Mouse (Mus musculus) urinary bladder, postnatal 14 days (tissue): ENCODE measurements around the gene Tnfrsf12a.

Experiments used
- DNase-seq: peaks from one replicate; pipeline ENCODE4 v3.0.0; 2021; ENCODE audit warnings: low spot score

Tnfrsf12a gene

DNA sequence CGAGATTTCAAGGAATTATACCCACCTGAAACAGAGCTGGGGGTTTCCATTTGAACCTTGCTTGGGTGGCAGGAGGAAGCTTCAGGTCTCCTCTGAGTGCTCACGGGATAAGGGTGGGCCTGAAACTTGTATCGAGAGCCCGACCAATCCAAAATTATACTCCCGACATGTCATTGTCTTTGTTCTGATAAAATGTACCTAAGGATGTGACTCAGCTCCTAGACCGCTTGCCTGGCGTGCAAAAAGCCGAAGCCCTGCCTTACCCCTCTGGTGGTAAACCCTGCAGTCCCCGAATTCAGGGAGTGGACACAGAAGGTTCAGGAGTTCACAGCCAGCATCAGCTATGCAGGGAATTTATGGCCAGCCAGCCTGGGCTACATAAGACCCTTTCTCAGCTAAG lies 3.1 kb upstream of the Tnfrsf12a start:
- DNase-seq: no peak

DNA sequence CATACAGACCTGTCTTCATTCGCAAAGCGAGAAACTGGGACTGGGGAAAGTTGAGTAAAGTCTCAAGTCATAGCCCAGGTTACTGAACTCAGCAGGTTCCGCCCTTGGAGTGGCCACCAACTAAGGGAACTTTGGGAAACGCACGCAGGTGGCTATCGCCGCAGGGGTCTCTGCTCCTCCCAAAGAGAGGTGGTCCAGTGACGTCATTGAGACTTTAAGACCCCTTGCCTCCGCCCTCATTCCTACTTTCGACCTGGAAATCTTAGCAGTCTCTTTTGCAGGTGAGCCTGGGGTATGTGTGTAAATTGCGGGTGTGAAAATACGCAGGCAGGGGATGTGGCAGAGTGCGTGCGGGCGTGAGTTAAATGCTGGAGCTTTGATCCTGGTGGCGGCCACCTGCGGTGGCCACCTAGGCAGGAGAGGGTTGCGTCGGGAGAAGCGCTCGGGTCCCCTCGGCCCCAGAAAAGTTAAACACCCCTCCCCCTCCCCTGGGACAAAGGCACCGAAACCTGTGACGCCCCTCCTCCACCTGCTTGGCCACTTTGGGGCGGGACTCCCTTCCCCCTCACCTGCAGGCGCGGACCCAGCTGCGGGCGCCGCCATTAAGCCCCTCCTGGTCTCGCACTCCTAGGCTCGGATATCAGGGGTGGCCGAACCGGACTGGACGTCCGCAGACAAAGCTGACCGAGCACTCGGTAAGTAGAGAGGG lies 2.0 kb upstream of the Tnfrsf12a start, which contains the start of gene Cldn6:
Gene Cldn6 (plus strand): TSS at position 123 of the 709 bp plus-strand sequence.
- DNase-seq: no peak

DNA sequence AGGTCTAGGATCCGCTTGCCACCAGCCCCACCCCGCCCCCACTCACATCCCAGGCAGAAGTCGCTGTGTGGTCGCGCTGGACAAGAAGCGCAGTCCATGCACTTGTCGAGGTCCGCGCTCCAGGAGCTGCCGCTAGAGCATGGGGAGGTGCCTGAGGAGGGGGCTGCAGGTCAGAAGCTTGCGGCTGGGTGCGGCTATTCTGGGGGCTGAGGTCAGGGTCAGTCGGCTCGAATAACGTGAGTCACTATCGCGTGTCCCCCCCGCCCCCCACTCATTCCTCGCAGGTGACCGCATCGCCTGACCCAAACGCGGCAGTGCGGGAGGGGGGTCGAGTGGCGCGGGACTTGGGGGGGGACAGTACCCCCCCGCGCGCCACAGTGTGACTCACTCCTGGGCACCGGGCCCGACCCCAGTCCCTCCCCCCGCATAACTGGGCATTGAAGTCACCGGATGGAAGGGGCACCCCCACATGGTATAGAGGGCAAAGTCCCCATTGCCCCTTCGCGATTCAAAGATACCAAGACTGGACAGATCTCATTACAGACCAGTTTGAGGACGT lies 716 bp downstream of the Tnfrsf12a start:
- DNase-seq: peak; percentile 68

DNA sequence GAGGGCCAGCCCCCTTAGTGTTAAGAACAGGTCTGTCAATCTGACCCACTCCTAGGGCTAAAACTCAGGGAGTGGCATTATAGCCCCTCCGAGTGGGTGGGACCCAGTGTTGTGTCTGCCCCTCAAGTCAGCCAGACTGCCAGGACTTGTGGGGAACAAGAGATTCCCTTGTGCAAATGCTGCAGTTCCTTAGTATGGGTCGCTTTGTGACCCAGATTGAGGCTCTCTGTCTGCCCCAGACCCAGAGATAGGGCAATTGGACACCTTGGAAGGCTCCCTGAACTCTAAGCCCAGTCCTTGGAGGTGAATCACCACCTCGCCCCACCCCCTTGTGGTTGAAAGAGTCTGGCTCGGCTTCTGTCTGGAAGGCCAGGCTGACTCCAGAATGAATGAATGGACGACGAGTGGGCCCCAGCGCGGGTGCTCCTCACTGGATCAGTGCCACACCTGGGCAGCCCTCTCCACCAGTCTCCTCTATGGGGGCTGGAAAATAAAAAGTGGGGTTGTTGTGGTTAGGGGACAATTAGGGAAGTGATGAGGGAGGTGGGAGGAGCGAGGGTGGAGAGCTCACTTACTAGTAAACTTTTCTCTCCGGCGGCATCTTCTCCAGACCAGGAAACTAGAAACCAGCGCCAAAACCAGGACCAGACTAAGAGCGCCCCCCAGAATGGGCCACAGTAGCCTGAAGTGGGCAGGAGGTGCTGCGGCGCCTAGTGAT lies 1.5 kb downstream of the Tnfrsf12a start:
- DNase-seq: peak; percentile 85

DNA sequence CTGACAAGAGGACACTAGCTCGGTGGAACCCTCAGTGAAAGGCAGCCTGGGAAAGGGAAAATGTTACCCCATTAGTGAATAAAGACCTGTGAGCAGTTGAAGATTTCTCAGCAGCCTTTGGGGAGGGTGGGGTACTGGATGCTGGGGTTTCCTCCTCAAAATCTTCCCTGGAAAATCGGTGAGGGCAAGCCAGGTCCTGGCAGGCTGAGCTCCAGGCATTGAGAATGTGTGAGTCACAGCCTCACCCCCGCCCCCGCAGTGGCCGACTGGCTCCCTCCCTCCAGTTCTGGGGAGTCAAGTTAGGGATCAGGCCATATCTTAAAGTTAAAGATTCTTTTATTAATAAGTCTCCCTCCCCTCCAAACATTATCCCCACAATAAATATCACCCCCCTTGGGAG lies 2.1 kb downstream of the Tnfrsf12a start:
- peak; percentile 90 for DNase-seq

DNA sequence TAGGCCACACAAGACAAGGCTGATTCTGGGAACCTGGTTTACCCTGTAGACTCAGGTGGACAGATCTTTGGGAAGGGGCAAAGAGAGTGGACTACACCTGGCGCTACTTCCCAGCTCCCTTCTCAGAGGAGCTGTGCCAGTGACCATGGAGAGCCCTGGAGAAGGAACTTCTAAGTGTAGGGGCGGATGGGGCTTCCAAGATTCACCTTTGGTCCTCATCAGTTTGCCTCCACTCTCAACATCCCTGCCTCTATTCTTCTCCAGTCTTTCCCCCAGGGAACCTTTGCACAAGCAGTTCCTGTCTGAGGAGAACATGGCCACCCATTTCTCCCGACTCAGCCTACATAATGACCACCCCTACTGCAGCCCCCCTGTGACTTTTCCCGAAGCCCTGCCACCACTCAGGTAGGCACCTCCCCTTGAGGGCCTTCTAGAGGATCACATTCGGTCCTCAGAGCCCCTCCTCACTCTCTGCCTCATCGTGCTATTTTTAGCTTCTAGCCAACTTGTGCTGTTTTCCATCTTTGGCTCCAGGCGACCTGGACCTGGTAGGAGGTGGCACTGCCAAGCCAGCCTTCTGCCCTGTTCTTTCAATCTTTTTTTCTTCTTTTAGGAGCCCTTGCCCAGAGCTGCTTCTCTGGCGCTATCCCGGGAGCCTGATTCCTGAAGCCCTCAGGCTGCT lies 2.9 kb downstream of the Tnfrsf12a start:
- no peak for DNase-seq

DNA sequence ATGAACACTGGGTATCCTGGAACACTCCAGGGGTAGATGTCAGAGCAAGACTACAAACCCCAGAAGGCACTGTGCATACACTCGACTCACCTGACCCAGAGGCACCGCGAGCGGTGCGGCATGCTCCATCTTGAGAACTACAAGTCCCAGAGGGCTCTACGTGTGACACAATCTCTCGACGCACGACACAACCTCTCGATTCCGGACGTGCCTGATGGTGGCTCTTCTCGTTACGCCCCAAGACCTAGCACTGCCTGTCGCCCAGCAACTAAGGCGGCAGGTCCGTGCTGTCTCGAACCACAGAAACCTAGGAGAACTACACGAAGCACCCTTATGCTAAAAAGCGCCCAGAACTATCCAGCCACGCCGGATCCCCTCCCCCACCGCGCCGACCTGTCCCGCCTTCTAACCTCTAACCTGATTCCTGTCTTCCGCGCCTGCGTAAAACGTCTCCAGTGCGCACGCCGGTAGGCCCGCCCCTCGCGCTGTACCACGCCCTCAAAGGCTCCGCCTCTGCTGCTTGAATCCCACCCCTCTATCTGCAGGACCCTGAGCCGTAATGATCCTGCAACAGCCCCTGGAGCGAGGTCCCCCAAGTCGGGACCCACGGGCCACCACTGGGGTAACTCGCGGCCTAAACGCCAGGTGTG lies 3.7 kb downstream of the Tnfrsf12a start, which contains the start of the genes Hcfc1r1 and Thoc6:
Gene Hcfc1r1 (plus strand): TSS at position 173 of the 650 bp plus-strand sequence.
Gene Thoc6 (minus strand): TSS at position 459 of the 650 bp plus-strand sequence.
- peak; percentile 93 for DNase-seq

DNA sequence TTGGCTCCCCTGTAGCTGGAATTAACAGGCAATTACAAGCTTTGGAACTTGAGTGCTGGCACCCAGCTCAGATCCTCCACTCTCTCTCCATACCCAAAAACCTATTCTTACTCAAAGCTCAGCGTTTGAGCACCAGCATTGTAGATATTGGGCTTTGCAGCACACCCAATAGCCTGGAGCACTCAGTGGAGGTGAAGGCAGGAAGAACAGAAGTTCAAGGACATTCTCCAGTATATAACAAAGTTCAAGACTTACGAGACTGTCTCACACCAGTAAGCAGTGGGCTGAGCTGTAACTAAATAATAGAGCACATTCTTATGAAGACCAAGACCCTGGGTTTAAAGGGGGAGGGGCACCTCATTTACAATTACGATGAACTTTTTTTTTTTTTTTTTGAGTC lies 4.5 kb downstream of the Tnfrsf12a start:
- no peak for DNase-seq

DNA sequence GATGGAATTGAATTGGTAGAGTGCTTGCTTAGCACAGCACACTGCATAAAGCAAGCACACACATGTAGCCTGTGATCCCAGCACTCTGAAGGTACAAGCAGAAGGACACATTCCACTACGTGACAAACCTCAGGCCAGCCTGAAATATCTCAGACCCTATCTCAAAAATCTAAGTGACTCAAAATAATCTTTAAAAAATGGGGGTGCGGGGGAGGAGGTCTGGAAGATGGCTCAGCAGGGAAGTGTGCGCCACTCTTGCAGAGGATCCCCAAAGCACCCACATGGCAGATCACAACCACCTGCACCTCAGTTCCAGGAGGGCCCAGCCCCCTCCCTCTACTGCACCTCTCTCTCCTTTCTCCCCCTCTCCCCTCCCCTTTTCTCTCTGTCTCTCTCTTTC lies 5.7 kb downstream of the Tnfrsf12a start:
- DNase-seq: no peak

DNA sequence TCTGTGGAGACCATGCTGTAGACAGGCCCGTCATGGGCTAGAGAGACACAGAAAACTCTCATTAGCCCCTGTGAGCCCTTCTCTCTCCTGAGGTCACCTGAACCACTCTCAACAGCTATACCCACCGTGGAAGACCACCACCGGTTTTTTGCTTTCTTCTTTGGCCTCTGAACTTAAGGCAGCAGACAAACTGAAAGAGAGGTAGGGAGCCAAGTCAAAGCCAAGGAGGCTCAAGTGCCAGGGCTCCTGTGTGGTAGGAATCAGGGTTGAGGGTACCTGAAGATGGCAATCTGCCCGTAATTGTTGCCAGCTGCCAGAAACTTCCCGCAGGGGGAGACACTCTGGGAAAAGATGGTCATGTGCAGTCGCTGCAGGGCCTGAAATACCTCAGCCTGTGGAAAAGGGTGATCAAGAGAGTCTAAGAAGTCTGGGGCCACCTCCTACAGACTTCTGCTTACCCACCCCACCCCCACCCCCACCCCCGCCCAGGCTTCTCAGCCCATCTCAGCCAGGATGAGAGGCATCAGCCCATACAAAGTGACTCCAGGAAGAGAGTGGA lies 6.7 kb downstream of the Tnfrsf12a start:
- DNase-seq: no peak

DNA sequence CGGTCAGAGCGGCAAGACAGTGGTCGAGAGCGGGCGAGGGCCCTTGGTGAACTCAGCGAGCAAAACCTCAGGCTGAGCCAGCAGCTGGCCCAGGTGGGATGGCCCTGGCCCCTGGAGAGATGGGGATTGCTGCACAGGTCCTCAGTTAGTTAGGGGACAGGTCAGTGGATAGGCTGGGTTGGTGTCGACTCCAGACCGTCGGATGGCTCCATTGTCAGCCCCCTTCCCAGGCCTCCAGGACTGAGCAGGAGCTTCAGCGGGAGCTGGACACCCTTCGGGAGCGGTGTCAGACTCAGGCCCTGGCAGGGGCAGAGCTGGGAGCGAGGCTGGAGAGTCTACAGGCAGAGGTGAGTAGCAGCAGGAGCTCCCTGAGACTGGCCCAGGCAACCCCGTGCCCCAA lies 11.8 kb downstream of the Tnfrsf12a start:
- no peak for DNase-seq

DNA sequence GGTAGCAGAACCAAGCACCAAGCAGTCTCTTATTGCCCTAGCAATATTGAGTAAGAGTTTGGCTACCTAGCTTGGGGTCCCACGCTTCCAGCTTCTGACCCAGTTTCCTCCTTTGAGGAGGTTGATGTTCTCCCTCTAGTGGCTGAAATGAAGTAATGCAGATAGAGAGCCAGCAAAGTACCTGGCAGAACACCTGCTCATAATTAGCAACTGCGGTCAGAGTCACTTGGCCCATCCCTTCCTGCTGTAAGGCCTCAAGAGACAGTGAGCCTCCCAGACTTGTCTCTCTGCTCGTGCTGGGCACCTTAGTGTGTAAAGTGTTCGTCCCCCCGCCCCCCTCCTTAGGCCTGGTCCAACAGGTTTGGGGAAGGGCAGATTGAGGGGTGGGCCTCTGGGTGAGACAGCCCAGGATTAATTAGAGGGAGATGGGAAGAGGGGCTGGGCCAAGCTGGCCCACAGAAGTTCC lies 12.7 kb downstream of the Tnfrsf12a start:
- no peak for DNase-seq

DNA sequence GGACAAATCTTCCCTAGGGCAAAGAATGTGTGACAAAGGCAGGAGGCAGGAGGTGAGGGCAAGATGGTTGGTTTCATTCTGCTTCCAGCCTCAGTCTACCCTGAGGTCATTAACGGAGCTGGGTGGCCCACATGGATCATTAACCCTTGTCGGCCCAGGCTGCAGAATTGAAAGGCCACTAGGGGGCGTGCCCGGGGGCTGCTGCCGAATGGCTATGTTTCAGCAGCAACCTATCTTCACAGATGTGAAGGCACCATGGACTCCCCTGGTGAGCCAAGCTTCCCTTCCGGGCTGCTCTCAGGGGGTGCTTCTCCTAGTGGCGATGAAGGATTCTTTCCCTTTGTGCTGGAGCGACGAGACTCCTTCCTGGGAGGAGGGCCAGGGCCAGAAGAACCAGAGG lies 15.7 kb downstream of the Tnfrsf12a start:
- no peak for DNase-seq

DNA sequence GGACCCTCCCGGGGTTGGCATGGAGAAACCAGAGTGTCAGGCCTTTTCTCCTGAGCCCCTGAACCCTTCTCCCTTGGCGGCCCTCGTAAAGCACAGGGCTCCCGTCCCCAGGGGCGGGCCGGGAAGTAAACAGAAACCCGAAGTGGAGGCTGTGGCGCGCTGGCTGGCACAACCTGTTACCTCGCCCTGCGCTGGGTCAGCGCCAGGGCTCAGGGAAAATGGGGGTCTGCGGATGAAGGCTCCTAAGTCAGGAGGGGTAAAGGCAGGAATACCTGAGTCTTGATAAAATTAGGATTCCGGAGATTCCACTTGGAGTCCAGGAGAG lies 16.4 kb downstream of the Tnfrsf12a start:
- DNase-seq: peak; percentile 50

DNA sequence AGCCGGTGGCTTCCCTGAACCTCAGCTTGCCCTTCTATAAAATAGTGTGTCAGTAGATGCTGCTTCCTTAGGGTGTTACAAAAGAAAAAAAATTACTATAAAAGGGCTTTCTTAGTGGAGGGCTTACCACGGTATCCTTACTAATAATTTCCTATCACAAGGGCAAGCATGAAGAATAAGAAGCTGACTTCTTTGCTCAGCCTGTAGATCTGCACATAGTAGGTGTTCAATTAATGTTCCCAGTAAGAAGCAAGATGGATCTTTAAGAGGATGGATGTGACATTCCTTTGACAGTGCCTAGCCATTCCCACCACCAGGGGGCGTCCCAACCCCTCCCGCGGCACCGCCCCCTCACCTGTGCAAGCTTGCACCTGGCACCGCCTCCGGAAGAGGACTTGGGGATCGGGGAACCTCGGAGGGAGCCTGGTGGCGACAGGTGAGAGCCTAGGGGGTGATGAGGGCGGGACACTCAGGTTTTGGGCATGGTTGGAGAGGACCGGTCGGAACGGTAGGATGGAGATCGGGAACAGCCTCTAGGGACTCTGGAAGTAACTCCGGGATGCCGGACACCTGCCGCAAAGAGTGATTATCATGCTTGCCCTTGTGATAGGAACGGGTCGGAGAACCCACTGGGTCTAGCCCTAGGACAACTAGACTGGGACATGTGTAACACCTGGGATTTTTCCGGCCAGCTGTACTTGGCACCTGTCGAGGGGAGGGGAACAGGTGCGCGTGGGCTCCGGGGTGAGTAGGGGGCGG lies 17.0 kb downstream of the Tnfrsf12a start, which contains the start of gene Bicdl2:
Gene Bicdl2 (plus strand): TSS at position 390 of the 759 bp plus-strand sequence.
- DNase-seq: peak; percentile 87

DNA sequence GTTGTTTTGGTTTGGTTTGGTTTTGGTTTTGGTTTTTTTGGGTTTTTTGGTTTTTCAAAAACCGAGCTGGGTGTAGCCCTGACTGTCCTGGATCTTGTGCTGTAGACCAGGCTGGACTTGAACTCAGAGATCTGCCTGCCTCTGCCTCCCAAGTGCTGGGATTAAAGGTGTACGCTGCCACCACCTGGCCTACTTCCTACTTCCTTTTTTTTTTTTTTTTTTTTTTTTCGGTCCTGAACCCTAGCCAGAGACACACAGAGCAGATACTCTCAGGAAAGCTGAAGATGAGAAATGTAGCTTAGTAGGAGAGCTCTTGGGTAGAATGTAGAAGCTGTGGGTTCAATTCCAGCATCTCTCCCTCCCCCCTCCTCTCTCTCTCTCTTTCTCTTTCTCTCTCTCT lies 18.8 kb downstream of the Tnfrsf12a start:
- no peak for DNase-seq

DNA sequence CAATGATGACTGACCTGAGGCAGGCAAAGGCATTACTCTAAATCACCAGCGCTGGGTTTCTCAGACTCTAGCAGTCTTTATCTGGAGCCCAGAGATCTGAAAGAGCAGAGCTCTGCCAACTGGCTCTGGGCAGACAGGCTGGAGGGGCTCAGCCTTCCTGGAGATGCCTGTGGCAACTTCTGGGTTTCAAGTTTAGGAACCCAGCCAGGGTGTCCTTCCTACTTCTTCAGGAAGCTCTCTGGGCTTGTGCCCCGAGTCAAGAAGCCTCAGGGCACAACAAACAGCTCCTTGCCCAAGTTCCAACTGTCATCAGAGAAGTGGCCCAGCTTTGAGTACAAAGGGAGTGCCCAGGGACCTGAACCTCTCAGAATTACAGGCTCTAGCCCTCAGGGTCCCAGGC lies 22.9 kb downstream of the Tnfrsf12a start:
- DNase-seq: no peak

DNA sequence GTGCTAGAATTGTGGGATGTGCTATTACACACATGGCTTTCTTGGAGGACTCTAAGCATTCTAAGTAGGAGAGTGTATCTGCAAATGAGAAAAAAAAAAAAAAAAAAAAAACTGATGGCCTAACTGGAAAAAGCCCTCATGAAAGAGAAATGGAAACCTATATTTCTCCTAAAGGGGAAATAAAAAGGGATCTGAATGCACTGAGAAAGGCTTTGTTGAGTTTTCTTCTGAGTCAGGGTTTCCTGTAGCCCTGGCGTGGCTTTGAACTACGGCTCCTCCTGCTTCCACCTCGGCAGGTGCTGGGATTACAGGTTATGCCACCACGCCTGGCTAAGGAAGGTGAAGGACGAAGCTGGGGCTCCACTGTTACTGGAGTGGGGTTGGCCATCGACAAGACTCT lies 23.3 kb downstream of the Tnfrsf12a start:
- no peak for DNase-seq

DNA sequence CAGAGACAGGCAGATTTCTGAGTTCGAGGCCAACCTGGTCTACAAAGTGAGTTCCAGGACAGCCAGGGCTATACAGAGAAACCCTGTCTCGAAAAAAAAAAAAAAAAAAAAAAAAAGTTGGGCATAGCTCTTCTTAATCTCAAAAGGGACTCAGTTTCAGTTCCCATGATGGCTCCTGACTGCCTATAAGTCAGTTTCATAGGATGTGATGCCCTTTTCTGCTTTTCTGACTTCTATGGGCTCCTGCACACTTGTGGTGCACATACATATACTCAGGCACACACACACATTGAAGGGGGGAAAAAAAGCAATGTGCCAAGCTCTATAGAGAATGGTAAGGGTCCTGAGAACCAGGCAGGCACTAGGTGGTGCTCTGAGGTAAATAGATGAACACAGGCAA lies 23.9 kb downstream of the Tnfrsf12a start:
- DNase-seq: no peak

DNA sequence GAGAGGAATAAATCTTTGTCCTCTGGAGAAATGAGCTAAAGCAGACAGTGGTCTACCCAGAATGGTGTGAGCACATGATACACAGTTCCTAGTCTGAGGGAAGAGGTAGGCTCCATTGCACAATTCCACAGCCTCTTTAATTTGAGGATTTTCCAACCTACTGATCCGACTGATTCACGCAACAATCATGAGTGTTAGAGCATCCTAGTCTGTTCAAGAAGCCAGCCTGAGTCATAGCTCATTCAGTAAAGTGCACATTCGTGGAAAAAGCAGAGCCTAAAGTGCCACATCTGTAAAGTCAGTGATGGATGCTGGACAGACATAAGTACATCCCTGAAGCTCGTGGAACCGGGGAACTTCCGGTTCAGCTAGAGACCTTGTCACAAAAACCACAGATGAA lies 25.9 kb downstream of the Tnfrsf12a start:
- no peak for DNase-seq

DNA sequence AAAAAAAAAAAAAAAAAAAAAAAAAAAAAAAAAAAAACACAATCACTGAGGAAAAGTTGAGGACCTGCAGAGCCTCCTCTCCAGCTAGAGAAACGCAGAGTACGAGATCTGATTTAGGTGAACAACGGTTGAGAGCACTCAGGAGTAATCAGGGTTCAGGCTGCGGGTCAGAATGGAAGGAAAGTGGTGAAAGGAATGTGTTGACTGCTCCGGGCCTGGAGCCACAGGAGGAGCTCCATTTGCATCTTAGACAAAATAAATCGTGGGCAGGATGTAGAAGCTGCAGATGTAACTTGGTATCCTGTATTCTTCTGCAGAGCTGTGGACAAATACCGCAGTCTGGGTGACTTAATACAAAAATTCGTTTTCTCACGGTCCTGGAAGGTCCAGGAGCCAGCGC lies 31.4 kb downstream of the Tnfrsf12a start:
- DNase-seq: no peak
